Mouse (Mus musculus): ENCODE data around the gene Vegfc. TPM values are rescaled to one million over a fixed set of nuclear protein-coding genes. Genes with fewer than 3 reads are reported as not detected.

The Vegfc gene
- total RNA-seq (2021): 1 to 10 TPM; 2.9 to 3.9 TPM
- long read RNA-seq, experiment 1, transcript Vegfc-201 (7 exons, 2,449 nt): major isoform, 5 of 7 reads
- long read RNA-seq, experiment 1, partial matches to known transcripts: 0 of 7 reads
- long read RNA-seq, experiment 1, other reads (novel, unspliced or antisense): 2 of 7 reads
- long read RNA-seq, experiment 2, partial matches to known transcripts: 0 of 4 reads
- long read RNA-seq, experiment 2, other reads (novel, unspliced or antisense): 0 of 4 reads

DNA sequence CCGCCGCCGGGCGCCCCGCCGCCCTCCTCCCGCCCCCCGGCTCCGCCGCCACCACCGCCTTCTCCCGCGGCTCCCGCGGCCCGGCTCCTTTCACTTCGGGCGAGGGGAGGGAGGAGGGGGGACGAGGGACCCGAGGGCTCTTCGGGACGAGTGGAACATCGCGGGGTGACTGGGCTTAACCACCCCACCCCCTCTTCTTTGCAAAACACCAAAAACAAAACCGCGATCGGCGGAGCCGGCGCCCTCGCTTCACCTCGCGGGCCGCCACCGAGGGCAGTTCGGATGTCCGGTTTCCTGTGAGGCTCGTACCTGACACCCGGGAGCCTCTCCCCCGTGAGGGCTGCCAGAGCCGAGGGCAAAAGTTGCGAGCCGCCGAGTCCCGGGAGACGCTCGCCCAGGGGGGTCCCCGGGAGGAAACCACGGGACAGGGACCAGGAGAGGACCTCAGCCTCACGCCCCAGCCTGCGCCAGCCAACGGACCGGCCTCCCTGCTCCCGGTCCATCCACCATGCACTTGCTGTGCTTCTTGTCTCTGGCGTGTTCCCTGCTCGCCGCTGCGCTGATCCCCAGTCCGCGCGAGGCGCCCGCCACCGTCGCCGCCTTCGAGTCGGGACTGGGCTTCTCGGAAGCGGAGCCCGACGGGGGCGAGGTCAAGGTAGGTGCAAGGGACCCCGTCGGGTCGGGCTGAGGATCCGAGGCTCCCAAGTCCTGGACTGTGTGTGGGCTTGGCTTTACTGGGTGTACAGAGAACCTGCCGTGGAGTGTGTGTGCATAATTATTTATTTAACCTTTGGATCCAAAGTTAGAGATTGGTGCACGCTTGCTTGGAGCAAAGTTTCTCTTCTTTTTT, at the start of gene Vegfc:
Gene Vegfc, plus strand, starts transcription at position 336 of the 850 bp plus-strand sequence.
- DNase-seq: peak; percentile 54

DNA sequence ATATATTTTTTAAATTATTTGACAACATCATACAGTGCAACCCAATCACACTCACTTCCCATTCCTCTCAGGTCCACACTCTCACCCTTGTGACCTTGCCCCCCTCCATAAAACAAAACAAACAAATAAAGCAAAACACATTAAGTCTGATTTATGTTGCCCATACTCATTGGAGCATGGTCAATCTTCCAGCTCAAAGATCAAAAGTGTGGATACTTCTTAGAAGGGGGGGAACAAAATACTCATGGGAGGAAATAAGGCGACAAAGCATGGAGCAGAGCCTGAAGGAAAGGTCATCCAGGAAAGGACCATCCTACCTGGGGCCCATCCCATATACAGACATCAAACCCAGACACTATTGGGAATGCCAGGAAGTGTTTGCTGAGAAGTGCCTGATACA, 42.8 kb upstream of the Vegfc start:
- DNase-seq: no peak

DNA sequence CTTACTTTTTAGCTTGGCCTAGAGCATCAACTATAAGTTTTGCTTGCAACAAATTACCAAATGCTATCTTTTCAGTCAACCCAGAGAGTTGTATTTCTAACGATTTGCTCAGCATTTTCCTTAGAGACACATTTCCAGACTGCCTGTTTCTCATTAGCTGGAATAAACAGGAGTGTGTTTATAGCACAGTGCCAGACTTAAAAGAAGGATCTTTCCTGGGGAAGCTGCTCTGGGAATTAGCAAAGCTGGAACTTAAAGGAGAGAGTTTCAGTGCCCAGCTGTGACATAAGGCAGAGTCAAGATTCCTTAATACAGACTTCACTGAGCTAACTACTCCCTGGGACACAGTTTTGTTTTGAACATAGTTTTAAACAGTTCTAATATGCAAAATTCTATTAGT, 34.8 kb upstream of the Vegfc start:
- no peak for DNase-seq

DNA sequence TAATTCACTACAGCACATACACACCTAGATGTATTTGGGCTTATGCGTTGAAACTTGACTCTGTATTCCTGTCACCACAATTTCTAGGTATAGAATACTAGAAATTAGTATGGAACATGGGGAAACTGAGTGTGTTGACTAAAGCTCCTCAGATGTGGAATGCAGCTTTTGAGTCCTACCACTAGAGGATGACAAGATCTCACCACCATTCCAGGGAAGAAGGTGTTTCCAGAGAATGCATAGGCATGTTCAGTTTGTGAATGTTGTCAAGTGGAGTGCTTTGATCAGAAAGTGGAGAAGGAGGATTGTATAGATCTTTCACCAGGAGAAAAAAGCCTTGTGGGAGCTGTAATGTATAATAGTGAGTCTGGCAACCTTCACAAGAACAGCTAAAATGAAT, 33.9 kb upstream of the Vegfc start:
- DNase-seq: no peak

DNA sequence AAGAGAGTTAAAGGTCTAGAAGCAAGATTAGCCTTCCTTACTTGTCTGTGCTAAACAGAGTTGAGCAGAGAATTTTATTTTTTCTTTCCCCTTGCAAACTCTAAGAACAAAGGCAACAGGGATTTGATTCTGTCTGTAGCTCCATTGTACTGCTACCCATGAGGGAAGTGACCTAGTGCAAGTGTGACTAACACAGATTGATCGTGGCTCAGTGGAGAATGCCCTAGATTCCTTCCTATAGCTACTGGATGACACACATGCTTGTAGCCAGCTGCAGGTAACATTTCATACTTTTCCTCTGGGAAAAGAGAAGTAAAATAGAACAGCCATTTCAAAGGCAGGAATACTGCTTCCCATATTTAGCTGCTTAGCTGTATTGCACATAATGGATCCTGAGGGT, 24.2 kb upstream of the Vegfc start:
- DNase-seq: no peak

DNA sequence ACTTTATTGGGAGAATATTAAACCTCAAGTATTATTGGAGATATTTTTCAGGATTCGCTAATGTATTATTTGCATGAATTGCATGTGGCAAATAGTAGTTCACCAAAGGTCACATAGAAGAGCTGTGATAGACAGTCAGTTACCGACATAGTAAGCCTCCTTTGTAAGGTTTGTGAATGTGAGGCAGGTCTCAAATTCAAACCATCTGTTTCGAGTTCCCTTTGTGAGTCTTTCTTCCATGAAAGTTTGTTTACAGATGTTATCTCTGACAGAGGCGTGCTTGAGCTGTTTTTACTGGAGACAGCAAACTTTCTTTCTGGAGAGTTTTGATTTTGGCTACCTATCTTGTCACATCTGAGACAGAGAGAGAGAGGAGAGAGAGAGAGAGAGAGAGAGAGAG, 11.9 kb upstream of the Vegfc start:
- no peak for DNase-seq

DNA sequence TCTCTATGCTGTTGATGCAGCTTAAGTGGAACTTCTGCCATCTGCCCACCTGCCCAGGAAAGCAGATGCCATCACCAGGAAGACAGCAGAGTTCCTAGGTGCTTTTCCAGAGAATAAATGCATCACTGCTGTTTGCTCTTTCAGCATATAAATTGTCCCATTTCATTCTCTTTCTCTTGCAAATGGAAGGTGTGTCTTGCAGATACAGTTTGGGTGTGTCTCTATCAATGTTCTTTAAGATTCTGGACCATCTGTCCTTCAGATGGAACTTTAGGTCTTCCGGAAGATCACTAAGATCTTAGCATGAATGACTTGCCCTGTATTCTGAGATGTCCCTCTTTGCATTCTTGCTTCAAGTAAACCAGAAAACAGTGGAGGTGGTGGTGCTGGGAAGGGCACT, 1.1 kb upstream of the Vegfc start:
- no peak for DNase-seq

DNA sequence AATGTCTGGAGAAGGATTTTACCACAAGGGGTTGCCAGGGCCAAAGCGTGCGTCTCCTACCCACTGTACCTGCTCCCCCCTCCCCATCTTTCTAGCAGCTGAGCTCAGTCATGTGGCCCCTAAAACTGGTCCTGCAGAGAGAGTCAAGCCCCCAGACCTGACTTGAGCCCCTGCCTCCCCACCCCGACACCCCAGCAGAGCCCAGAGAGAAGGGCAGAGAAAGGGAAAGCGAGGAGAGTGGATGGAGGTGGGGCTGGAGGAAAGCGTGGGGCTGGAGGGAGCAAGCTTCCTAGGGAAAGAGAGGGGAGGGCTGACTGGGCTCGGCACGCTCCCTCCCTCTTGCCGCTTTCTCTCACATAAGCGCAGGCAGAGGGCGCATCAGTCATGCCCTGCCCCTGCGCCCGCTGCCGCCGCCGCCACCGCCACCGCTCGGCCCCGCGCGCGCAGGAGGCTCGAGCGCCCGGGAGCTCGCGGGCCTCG, 575 bp upstream of the Vegfc start:
- DNase-seq: no peak

DNA sequence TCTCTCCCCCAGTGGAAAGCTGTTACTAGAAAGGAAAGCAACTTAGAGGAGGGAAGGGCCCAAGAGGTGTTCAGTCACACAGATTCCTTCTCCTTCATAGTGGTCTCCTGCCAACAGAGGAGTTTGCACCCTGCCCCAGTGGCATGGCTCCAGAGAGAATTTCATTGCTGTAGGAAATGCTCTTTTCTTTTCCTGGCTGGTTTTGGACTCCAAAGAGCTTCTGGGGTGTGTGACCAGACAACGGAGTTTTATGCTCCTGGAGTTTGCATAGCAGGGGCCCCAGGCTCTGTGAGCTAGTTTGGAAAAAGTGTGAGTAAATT, 675 bp downstream of the Vegfc start:
- DNase-seq: peak; percentile 5

DNA sequence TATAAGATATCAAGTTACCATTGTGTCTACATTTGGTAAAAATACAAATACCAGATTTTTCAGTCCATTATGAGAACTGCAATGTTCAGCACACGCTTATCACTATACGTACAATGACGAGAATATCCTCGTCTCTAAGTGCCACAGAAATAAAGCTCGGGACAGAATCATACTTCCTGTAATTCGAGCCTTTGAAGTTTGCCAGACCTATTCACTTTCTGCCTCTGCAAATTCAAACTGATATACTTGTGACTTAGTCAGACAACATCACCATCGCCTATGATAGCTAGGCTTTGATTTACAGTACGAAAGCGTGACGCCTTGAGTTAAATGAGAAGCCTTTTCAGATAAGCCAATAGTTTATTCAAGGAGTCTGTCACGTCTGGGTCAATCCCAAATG, 1.6 kb downstream of the Vegfc start:
- DNase-seq: no peak

DNA sequence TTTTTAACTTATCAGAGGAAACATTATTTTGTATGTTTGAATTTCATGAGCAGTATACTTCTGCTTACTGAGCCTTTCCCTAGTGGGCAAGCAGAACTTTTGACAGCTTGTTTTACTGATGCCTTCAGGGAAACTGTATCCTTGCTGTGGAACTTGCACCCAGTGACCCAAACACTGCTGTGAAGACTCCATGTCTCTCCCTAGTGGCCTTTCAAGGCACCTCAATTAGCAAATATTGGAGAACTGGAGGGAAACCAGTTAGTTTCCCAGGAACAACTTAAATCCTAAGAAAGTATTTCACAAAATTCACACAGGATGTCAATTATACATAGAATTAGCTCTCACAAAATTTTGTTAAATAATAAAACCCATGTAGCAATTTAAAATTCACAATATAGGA, 2.2 kb downstream of the Vegfc start:
- no peak for DNase-seq

DNA sequence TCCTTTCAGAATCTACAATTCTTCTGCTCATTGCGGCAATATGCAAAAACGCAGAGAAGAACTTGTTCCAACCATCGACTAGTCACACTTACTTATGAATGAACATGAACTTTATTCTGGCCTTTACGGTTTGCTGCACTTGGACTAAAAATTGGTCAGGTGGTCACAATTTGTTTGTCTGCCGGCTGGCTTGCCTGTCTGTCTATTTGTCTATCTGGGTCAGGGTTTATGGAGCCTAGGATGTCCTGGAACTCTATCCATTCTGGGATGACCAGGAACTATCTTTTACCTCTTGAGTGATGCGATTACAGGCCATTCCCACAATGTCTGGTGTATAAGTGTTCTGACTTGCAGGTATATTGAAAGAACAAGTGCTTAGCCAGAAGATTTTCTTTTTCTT, 8.5 kb downstream of the Vegfc start:
- no peak for DNase-seq

DNA sequence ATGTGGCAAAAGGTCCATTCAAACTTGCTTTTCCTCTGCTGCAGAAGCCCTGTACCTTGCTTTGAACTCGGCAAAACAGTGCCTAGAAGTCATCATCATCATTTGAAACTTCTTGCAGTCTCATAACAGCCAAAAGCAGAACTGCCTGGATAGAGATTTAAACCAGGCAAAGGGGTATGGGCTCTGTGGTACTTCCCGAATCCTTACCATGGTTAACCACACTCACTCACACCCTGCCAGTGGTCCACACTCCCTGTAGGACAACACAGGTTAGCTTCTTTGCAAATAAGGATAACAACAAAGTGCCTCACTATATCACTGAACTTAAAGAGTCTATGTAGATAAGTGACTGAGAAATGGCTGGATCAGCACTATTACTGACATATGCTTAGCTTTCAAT, 9.7 kb downstream of the Vegfc start:
- DNase-seq: no peak

DNA sequence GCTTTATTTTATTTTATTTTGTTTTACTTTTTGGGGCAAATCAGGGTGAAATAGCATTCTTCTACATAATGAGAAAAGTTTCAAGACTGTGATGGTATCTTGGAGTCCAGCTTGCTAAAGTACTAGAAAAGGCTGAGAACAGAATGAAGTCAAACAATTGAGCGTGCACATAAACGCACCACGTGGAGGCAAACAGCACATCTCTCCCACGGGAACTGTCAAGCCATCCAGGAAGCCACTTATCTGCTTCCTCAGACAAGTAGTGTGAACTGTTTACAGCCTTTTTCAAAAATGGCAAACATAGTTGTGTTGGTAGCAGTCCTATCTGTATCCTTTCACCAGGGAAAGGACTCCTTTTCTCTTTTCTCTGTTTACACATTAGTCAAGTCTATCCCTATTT, 11.8 kb downstream of the Vegfc start:
- no peak for DNase-seq

DNA sequence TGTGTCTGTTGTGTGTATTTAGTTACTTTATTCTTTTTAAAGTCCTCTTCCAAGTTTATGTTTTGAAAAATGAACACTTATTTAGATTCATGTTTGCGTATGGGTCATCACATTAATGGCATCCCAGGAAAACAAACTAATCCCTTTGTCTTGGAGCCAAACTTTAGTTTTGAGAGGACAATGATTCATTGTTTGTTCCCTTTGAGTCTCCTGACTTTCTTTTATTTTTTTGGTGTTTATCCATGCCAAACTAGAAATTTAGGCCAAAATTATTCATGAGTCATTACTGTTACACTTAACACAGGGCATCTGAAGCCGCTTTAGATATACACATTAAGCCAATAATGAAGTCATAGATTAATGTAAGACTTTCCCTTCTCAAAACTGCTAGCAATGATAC, 12.5 kb downstream of the Vegfc start:
- no peak for DNase-seq

DNA sequence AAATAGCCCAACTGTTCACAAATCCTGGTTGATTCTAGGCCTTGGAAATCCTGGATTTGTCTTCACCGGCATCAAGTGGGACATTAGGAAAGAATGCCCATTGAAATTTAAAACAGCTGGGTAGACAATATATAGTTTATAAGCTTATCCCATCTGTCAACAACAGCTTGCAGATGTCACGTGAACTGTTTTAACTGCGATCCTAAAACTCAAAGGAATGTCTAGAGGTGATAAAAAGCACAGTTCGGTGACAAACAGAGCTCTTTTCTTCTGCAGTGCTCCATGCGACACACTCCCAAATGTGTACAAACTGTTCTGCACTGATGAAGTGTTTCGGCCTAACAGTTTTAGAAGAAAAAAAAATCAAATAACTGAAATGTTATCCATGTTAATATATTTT, 22.7 kb downstream of the Vegfc start:
- no peak for DNase-seq

DNA sequence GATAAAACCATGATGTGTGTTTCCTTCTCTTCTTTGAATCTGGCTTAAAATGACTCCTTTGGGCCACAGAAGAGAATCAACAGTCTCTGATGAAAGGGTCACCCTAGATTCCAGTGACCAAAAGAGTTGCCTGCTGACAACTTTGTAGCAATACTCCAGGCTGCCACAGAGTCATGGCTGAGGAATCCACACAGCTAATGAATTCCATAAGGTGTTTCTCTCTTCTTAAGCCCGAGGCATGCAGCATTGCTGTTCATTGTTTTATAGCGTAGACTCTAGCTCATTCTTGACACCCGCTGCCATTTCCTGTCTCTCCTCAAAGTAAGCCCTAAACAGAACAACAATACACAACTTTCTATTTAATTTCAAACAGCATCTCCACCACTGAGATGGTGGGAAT, 37.2 kb downstream of the Vegfc start:
- no peak for DNase-seq

DNA sequence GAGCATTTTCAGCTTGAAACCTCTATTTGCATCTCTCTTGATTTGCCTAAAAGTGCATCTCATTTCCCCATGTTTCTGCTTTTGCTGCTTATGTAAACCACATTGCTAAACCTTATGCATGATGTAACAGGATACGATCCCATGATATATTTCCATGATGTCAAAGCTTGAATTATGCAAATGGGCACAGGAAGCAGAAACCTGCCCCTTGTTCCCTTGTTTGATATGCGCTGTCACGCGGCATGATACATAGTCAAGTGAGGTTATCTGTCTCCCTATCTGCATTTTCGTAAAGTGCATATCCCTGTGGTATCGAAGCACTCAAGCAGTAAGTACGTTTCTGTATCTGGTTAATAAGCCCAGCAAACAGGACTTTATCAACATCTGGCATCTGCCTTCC, 42.7 kb downstream of the Vegfc start:
- DNase-seq: no peak

DNA sequence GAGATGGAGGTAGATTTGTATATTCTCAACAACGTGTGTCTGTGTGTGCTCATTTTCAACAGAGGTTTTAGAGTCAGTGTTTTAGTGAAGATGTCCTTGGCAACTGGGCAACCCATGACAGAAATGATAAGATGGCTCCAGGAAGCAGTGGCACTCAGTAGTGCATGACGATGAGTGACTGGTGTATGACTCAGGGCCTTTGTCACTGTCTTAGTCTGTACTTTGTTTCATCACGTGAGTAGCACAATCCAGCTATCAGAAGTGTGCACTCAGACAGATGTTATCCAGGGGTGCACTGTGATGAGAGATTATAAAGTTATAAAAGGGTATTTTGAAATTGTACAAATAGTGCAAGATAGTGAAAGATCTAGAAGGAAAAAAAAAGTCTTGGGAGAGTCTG, 44.5 kb downstream of the Vegfc start:
- no peak for DNase-seq

DNA sequence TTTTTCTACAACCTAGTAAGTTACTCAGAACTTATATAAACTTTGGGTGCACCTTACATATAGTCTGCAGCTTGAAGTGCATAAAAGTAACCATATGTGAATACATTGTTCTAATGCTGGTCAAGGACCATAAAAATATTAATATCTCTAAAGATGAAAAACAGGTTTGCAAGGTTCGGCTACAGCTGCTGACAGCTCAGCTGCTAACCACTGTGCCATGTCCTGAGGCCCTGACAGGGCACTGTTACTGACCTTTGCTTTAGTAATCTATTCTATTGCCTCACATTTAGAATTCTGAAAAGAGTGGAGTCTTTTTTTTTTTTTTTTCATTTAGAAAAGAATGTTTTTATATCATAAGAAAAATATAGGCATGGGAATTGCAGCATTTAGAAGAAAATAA, 44.9 kb downstream of the Vegfc start:
- no peak for DNase-seq

DNA sequence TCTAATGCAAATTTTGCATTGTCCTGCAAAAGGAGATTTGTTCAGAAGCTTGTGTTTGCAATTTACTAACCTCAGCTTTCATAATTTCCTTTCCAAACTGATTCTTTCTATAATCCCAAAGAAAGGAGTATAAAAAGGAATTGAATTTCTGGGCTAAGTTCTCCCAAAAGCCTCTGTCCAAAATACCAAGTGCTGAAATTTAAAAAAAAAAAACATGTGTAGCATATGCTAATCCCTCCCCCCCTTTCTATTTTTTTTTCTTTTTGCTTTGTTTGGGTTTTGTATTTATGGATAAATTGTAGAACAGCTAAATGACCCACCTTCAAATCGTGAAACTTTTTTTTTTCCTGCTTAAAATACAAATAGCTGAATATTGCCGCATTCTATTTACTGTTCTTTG, 53.2 kb downstream of the Vegfc start:
- DNase-seq: no peak

DNA sequence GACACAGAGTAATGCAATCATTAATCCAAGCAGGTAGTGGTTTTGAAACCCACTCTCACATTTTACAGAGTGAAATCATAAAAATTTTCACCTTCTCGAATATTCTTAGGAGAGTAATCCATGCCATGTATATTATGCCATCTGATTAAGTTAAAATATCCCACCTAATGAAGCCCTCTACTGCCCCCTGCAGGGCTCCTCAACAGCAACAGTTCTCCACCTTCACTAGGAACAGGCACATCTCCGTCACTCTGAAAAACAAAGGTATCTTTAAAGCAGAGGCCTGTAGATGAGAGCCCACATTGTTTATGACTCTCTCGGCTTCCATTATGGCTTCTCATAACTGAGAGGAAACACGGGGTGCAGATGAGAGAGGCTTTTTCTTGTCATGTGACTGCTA, 75.8 kb downstream of the Vegfc start:
- DNase-seq: peak; percentile 64

DNA sequence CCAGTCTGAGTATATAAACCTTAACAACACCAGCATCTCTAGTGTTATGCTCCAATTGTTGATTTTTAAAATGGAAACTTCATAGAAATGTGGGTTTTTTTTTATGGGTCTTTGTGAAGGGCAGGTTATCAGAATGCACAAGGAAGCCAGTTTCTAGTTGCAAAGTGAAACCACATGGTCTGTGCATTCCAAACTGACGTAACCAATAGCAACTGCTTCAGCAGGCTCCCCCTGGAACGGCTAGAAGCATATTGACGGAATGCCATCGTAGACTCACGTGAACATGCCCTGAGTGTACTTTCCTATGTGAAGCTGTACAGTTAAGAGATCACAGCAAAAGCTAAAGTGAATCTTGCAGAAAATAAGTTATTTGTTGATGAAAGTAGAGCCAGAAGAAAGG, 86.1 kb downstream of the Vegfc start:
- no peak for DNase-seq

DNA sequence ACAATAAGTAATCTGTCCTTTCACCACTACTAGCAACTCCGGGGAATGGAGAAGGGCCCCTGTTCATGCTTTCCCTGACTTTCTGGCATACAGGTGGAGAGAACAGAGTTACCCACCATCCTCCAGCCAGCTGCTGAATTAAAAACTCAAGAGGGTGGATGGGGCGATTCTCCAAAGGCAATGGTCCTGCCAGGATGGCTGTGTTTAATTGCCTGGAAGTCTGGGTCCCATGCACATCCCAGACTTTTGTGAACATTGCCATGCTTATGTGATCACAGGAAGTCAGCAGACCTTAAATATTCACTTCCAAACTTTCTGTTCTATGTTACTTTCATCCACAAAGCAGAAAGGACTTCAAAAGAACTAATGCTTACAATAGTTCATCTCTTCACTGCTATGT, 107.9 kb downstream of the Vegfc start:
- DNase-seq: no peak
